Mouse (Mus musculus): ENCODE measurements around the gene Arl3. TPM values are rescaled to one million over a fixed set of nuclear protein-coding genes. Genes with fewer than 3 reads are reported as not detected.

Arl3 gene
- polyA plus RNA-seq, 1 experiment from 2014 or later = 85.4 TPM

DNA sequence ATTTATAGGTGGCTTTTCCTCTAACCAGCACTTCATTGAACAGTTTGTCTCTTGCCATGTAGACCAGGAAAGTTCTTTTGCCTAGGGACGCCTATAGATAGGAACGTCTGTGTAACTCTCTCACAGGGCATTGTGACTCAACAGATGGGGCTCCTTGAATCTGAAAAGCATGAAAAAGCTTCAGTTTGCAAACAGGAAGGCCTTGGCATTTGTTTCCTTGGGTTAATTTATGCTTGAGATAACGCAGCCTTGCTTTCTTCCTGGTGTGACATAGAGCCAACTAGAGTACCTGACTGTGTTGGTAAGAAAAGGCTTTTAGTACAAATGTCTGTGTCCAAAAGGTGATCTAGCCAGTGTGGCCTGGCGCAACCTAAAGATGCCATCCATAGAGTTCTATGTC is 29.4 kb upstream of the Arl3 start:
- WGBS = 84% methylated on average over 4 of the region's 4 CpGs
- no peak for DNase-seq

DNA sequence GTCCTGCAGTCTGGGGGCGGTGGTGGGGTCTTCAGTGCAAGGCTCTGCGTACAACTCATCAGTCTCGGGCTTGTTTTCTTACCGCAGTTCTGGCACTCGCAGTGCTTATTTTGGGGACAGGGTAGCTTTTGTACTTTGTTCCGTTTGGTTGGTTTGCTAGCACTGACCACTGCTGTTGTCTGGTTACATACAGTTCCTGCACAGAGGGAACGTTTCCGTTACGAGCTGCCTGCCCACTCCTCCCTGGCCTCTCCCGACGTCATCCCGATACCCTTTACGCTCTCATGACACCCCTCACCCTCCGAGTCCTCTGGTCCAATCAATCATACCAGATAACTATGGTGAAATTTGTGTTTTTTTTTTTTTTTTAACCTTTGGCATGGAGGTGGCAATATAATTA is 28.5 kb upstream of the Arl3 start:
- no peak for TF ChIP-seq CTCF (IDR thresholded peaks at IDR 0.05; ENCODE audit: low read depth)
- Histone ChIP-seq H3K4me2 (no peak overlapping the region), H3K27ac (ENCODE audit: low read depth) (no peak overlapping the region), H3K9ac (no peak overlapping the region), H3K9me3 (ENCODE audit: low read depth, low read length) (no peaks in the 10 kb centered on the region), H3K4me1 (ENCODE audit: insufficient read depth) (0 out of 2 replicates have a peak, but pooled peaks cover 3% of the 10 kb centered on the region), H3K4me3 (ENCODE audit: low read depth, low read length) (no peak overlapping the region), H3K27me3 (ENCODE audit: insufficient read depth, low read length) (no peaks in the 10 kb centered on the region), H3K36me3 (ENCODE audit: insufficient read depth) (peaks cover 6% of the 10 kb centered on the region; the same call in 1 of the 2 replicates)
- ATAC-seq (ENCODE audit: insufficient read depth) = no peak
- 80% methylated on average over 14 of the region's 14 CpGs for WGBS
- no peak for DNase-seq

More for the DNA sequence above, 29.4 kb upstream of the Arl3 start:
- no peaks in the 10 kb centered on the region for H3K27me3 ChIP-seq (ENCODE audit: insufficient read depth, low read length)
- H3K9me3 ChIP-seq (ENCODE audit: low read depth, low read length) = no peaks in the 10 kb centered on the region
- H3K4me3 ChIP-seq (ENCODE audit: low read depth, low read length) = no peak overlapping the region
- ATAC-seq (ENCODE audit: insufficient read depth) = no peak
- H3K4me2 ChIP-seq = no peak overlapping the region
- no peak for TF ChIP-seq CTCF (IDR thresholded peaks at IDR 0.05; ENCODE audit: low read depth)
- peaks cover 14% of the 10 kb centered on the region; the same call in 1 of the 2 replicates for H3K36me3 ChIP-seq (ENCODE audit: insufficient read depth)
- no peak overlapping the region for H3K27ac ChIP-seq (ENCODE audit: low read depth)
- 0 out of 2 replicates have a peak, but pooled peaks cover 3% of the 10 kb centered on the region for H3K4me1 ChIP-seq (ENCODE audit: insufficient read depth)
- H3K9ac ChIP-seq = no peak overlapping the region

- peak overlapping the region; percentile 72; the same call in 1 of the 2 replicates for H3K4me3 ChIP-seq (ENCODE audit: low read depth, low read length)
Measured at GRCm38 (mm10) chr19:46600371-46600770, 27.4 kb upstream of the Arl3 start.

DNA sequence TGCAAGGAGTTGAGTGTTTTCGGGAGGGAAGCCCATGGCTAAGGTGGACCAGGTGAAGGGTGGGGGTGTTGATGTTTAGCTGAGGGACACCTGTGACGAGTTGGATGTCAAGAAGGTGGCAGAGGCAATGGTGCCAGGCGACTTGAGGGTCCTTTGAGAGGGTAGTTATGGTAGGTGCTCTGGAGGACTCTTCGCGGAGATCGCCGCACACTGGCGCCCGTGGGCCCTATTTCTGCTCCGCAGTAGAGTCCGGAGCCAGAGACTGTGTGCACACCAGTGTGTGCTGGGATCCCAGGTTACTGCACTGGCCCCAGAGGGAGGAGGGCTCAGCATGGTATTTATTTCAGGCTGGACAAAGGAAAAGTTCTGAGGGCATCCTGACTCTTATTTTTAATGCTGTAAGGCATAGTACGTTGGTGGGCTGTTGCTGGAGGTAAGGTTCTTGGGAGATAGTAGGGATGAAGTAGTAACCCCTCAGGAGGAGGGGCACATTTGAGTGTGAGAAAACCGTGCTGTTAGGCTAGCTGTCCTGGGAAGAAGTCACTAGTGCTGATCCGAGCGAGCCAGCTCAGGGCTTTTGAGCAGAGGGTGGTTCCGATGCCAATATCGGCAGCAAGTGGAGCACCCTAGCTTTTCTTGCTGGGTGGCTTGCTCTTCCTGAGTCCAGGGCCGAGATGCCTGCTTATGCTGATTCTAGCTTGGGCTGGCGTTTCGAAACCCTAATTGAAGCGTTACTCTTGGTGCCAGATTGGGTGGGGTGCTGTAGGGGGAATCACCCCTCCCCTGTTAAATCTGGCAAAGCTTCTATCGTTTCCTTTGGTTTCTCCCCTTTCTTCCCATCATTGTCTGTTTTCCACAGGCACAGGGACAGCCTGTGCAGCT is 26.6 kb upstream of the Arl3 start:
- ATAC-seq (ENCODE audit: insufficient read depth) = peak; percentile 25
- peak overlapping the region; percentile 72 for H3K9ac ChIP-seq
- H3K4me2 ChIP-seq = peak overlapping the region; percentile 89
- 0 out of 2 replicates have a peak overlapping the region, but pooled peaks have one; percentile 33 for H3K27ac ChIP-seq (ENCODE audit: low read depth)
- TF ChIP-seq CTCF (IDR thresholded peaks at IDR 0.05; ENCODE audit: low read depth) = no peak
- WGBS = 13% methylated on average over 22 of the region's 22 CpGs
- 0 out of 2 replicates have a peak, but pooled peaks cover 3% of the 10 kb centered on the region for H3K4me1 ChIP-seq (ENCODE audit: insufficient read depth)
- no peak for DNase-seq
- peak overlapping the region; percentile 72 for H3K4me3 ChIP-seq (ENCODE audit: low read depth, low read length)
- H3K27me3 ChIP-seq (ENCODE audit: insufficient read depth, low read length) = no peaks in the 10 kb centered on the region
- H3K9me3 ChIP-seq (ENCODE audit: low read depth, low read length) = no peaks in the 10 kb centered on the region
- peaks cover 8% of the 10 kb centered on the region for H3K36me3 ChIP-seq (ENCODE audit: insufficient read depth)

More at GRCm38 (mm10) chr19:46600371-46600770, 27.4 kb upstream of the Arl3 start:
- DNase-seq = no peak
- Histone ChIP-seq H3K36me3 (ENCODE audit: insufficient read depth) (peaks cover 3% of the 10 kb centered on the region), H3K9ac (no peak overlapping the region), H3K9me3 (ENCODE audit: low read depth, low read length) (no peaks in the 10 kb centered on the region), H3K4me1 (ENCODE audit: insufficient read depth) (0 out of 2 replicates have a peak, but pooled peaks cover 3% of the 10 kb centered on the region), H3K27me3 (ENCODE audit: insufficient read depth, low read length) (no peaks in the 10 kb centered on the region), H3K27ac (ENCODE audit: low read depth) (no peak overlapping the region), H3K4me2 (peak overlapping the region; percentile 89)
- TF ChIP-seq CTCF (IDR thresholded peaks at IDR 0.05; ENCODE audit: low read depth) = no peak
- WGBS = 65% methylated on average over 4 of the region's 4 CpGs
- no peak for ATAC-seq (ENCODE audit: insufficient read depth)

- Histone ChIP-seq H3K9ac (peak within 1 kb of the TSS; percentile 72), H3K9me3 (ENCODE audit: low read depth, low read length) (no peaks in the 10 kb centered on the region), H3K36me3 (ENCODE audit: insufficient read depth) (peaks cover 12% of the 10 kb centered on the region), H3K4me2 (peak within 1 kb of the TSS; percentile 89), H3K27me3 (ENCODE audit: insufficient read depth, low read length) (no peaks in the 10 kb centered on the region), H3K4me1 (ENCODE audit: insufficient read depth) (0 out of 2 replicates have a peak, but pooled peaks cover 3% of the 10 kb centered on the region), H3K4me3 (ENCODE audit: low read depth, low read length) (peak within 1 kb of the TSS; percentile 72), H3K27ac (ENCODE audit: low read depth) (0 out of 2 replicates have a peak within 1 kb of the TSS, but pooled peaks have one; percentile 33)
- TF ChIP-seq CTCF (IDR thresholded peaks at IDR 0.05; ENCODE audit: low read depth) = no peak
- ATAC-seq (ENCODE audit: insufficient read depth) (peak; percentile 99), DNase-seq (peak; percentile 99)
- under 1% methylated on average over 22 of the region's 22 CpGs for WGBS
Measured at GRCm38 (mm10) chr19:46598720-46599252, 25.8 kb upstream of the Arl3 start, which contains the start of gene Wbp1l. Gene Wbp1l, plus strand, starts transcription at chr19:46599084.

- ATAC-seq (ENCODE audit: insufficient read depth) (no peak), DNase-seq (no peak)
- no peaks in the 10 kb centered on the region for H3K9me3 ChIP-seq (ENCODE audit: low read depth, low read length)
- H3K36me3 ChIP-seq (ENCODE audit: insufficient read depth) = peaks cover 12% of the 10 kb centered on the region
- TF ChIP-seq CTCF (IDR thresholded peaks at IDR 0.05; ENCODE audit: low read depth) = no peak
- no peak overlapping the region for H3K9ac ChIP-seq
- 0 out of 2 replicates have a peak, but pooled peaks cover 3% of the 10 kb centered on the region for H3K4me1 ChIP-seq (ENCODE audit: insufficient read depth)
- no peak overlapping the region for H3K27ac ChIP-seq (ENCODE audit: low read depth)
- 81% methylated on average over 4 of the region's 4 CpGs for WGBS
- H3K27me3 ChIP-seq (ENCODE audit: insufficient read depth, low read length) = no peaks in the 10 kb centered on the region
- peak overlapping the region; percentile 48 for H3K4me2 ChIP-seq
- peak overlapping the region; percentile 72 for H3K4me3 ChIP-seq (ENCODE audit: low read depth, low read length)
Measured at GRCm38 (mm10) chr19:46598187-46598586, 25.2 kb upstream of the Arl3 start.

All from lung, embryonic 14.5 days (tissue).